Mouse (Mus musculus) liver, adult 2 months (tissue): Measurements from ENCODE around the gene Atf5. TPM values are rescaled to one million over a fixed set of nuclear protein-coding genes. Genes with fewer than 3 reads are reported as not detected.
A peak's percentile ranks its signal among the peaks of the same experiment; 100 is the strongest.

Experiments
- DNase-seq: peaks from one replicate; pipeline ENCODE4 v3.0.0-alpha.2; 2011; ENCODE audit warnings: low read depth, low spot score; ENCODE audit errors: extremely low read depth
- H3K27ac ChIP-seq: fragments of 200-500 bp; replicated peaks from 2 replicates; pipeline ENCODE4 v1.5.1; 2012; ENCODE audit warnings: low read depth, mild to moderate bottlenecking, control low read depth, inconsistent platforms, low read length; ENCODE audit not compliant: insufficient read depth
- H3K27me3 ChIP-seq: fragments of 200-500 bp; 2 replicates; pipeline ENCODE4 v1.6.1; 2012; ENCODE audit warnings: mild to moderate bottlenecking, moderate library complexity, low read length, inconsistent platforms; ENCODE audit not compliant: control insufficient read depth, insufficient read depth
- H3K36me3 ChIP-seq: fragments of 200-500 bp; 2 replicates; pipeline ENCODE4 v1.6.1; 2012; ENCODE audit warnings: low read length, inconsistent platforms; ENCODE audit not compliant: control insufficient read depth, insufficient read depth
- H3K4me1 ChIP-seq: fragments of 200-500 bp; 2 replicates; pipeline ENCODE4 v1.6.1; 2011; ENCODE audit warnings: low read length; ENCODE audit not compliant: control insufficient read depth, insufficient read depth
- H3K4me3 ChIP-seq: fragments of 200-500 bp; 2 replicates; pipeline ENCODE4 v1.5.1; 2011; ENCODE audit warnings: low read depth, mild to moderate bottlenecking, control low read depth, low read length, moderate library complexity; ENCODE audit not compliant: insufficient read depth
- H3K79me2 ChIP-seq: fragments of 200-500 bp; 2 replicates; pipeline ENCODE4 v1.6.1; 2012; ENCODE audit warnings: inconsistent platforms, mild to moderate bottlenecking, low read length, moderate library complexity; ENCODE audit not compliant: control insufficient read depth, insufficient read depth
- H3K9ac ChIP-seq: fragments of 200-500 bp; 2 replicates; pipeline ENCODE4 v1.6.1; 2012; ENCODE audit warnings: low read depth, mild to moderate bottlenecking, control low read depth, inconsistent platforms, low read length
- CTCF ChIP-seq: fragments of 200-500 bp; IDR thresholded peaks from 2 replicates; pipeline ENCODE4 v1.5.1; 2011; ENCODE audit warnings: low read depth, low read length, control low read depth
- POLR2A ChIP-seq: fragments of 200-500 bp; IDR thresholded peaks from 2 replicates; pipeline ENCODE4 v1.6.1; 2011; ENCODE audit warnings: low read length, control low read depth; ENCODE audit not compliant: insufficient read depth; ENCODE audit errors: extremely low read depth
- WGBS: fragments of 180-500 bp; shearing (Covaris S2); methylation state at CpG from one replicate; pipeline ENCODE4 v1.1.7; 2018; 5-methylcytosine and 5-hydroxymethylcytosine counted together
- polyA plus RNA-seq: library from polyadenylated mRNA; depleted of rRNA; stranded (reverse); fragments of >200 nt; gene quantifications from 2 replicates; pipeline ENCODE4 v1.2.3, GENCODE M21; 2012
- total RNA-seq: library from RNA; depleted of rRNA; stranded (reverse); fragments of >200 nt; gene quantifications from 2 replicates; pipeline ENCODE4 v1.2.3, GENCODE M21; 2014

Atf5 gene
- total and polyA plus RNA-seq, 2 experiments: 22.9 to 727 TPM

DNA sequence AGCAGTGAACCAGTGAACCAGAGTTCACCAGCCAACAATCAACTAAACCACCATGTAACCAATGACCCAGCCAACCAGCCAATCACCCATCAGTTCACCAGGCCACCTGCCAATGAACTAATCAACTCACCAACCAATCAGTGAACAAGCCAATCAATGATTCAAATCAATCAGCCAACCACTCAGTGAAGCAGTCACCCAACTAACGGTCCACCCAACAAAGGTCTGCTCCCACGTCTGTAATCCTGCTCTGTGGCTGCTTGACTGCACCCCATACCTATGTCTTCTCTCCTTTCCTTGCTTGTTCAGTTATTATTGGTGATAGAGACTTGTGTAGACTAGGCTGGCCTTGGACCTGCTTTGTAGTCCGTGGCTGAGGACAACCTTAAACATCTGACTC is 2.5 kb downstream of the Atf5 start:
- Histone ChIP-seq H3K79me2 (peaks cover 3% of the 10 kb centered on the region; the same call in 1 of the 2 replicates), H3K36me3 (peaks cover 22% of the 10 kb centered on the region), H3K27ac (peak overlapping the region; percentile 8; the same call in 1 of the 2 replicates), H3K4me1 (peaks cover 24% of the 10 kb centered on the region), H3K27me3 (no peaks in the 10 kb centered on the region), H3K4me3 (no peak overlapping the region), H3K9ac (no peak overlapping the region)
- no peak for TF ChIP-seq CTCF
- no peak for TF ChIP-seq POLR2A
- 27% methylated on average over 3 of the region's 3 CpGs for WGBS
- peak; percentile 84 for DNase-seq

DNA sequence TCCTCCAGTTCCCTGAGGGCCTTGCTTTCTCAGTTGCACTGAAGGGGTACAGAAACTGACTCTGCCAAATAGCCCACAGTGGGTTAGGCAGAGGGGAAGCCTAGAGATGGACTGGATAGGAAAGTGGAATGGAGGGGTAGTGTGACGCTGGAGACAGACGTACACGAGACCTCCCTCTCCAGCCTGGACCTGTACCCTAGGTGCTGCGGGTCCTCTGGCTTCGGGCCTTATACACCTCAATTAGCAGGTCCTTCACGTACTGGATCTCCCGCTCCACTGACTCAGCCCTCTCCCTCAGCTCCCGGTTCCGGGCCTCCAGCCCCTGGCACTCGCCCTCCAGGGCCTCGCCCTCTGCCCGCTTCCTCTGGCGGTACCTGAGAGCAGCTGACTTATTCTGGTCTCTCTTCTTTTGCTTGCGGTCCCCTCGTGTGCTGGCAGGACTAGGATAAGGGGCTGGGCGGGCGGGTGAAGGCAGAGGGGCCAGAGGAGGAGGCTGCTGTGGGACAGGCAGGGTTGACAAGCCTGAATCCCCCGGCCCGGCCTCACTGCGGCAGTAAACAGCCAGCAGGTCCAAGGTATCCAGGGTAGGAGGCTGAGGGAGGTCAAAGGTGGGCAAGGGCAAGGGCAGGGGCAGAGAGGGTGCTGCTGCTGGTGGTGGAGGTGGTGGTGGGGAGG is 3.7 kb downstream of the Atf5 start:
- DNase-seq: no peak
- H3K9ac ChIP-seq: no peak overlapping the region
- H3K79me2 ChIP-seq: peaks cover 3% of the 10 kb centered on the region; the same call in 1 of the 2 replicates
- TF ChIP-seq CTCF (no peak), POLR2A (no peak)
- H3K27ac ChIP-seq: no peak overlapping the region
- no peaks in the 10 kb centered on the region for H3K27me3 ChIP-seq
- WGBS: 84% methylated on average over 20 of the region's 20 CpGs
- H3K4me3 ChIP-seq: no peak overlapping the region
- peaks cover 22% of the 10 kb centered on the region for H3K36me3 ChIP-seq
- H3K4me1 ChIP-seq: peaks cover 19% of the 10 kb centered on the region

DNA sequence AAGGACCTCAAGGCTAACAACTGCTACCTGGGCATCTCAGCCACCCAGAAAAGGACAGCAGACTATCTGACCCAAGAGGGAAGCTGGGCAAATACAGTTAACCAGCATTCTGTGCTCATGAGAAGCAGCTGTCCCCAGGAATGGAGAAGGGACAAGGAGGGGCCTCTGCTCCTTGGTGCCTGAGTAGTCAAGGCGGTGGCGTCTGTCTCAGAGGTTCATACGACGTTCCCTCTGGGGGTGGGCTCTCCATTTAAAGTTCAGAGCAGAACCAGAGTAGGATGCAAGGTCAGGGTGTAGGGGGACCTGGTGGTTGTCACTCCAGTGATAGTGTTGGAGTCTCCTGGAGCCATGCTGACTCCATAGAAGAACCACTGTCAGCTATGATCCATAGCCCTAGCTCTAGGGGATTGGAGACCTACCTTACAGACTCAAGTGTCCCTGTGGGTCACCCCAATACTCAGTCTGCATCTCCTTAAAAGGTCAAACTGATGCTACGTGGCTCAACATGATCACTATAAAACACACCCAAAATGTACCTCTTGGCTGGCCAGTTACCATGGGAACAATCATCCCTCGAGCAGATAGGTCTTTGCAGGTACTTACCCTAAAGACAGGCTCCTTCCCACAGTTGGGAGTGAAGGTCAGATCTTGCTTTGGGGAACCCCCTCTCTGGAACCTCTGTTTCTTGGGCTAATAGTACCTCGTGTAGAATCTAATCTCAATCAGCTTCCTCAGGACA is 5.5 kb downstream of the Atf5 start:
- Histone ChIP-seq H3K9ac (no peak overlapping the region), H3K4me3 (no peak overlapping the region), H3K4me1 (peaks cover 13% of the 10 kb centered on the region), H3K27ac (no peak overlapping the region), H3K79me2 (no peaks in the 10 kb centered on the region; the same call in 1 of the 2 replicates), H3K27me3 (no peaks in the 10 kb centered on the region), H3K36me3 (peaks cover 22% of the 10 kb centered on the region)
- TF ChIP-seq POLR2A: no peak
- TF ChIP-seq CTCF: no peak
- WGBS: 80% methylated on average over 7 of the region's 7 CpGs
- DNase-seq: peak; percentile 30

DNA sequence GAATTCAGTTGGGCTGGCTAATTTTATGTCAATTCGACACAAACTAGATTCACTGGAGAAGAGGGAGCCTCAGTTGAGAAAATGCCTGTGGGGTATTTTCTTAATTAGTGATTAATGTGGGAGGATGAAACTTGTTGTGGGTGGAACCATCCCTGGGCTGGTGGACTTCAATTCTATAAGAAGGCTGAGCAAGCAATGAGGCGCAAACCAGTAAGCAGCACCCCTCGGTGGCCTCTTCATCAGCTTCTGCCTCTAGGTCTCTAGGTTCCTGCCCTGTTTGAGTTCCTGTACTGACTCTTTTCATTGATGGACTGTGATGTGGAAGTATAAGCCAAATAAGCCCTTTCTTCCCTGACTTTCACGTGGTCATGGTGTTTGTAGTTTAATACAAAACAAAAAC is 6.1 kb downstream of the Atf5 start:
- H3K27ac ChIP-seq: no peak overlapping the region
- peaks cover 22% of the 10 kb centered on the region for H3K36me3 ChIP-seq
- no peak overlapping the region for H3K4me3 ChIP-seq
- no peaks in the 10 kb centered on the region for H3K27me3 ChIP-seq
- H3K4me1 ChIP-seq: peaks cover 13% of the 10 kb centered on the region
- 65% methylated on average over 4 of the region's 4 CpGs for WGBS
- DNase-seq: no peak
- TF ChIP-seq POLR2A (no peak), CTCF (no peak)
- no peaks in the 10 kb centered on the region; the same call in 1 of the 2 replicates for H3K79me2 ChIP-seq
- H3K9ac ChIP-seq: no peak overlapping the region

DNA sequence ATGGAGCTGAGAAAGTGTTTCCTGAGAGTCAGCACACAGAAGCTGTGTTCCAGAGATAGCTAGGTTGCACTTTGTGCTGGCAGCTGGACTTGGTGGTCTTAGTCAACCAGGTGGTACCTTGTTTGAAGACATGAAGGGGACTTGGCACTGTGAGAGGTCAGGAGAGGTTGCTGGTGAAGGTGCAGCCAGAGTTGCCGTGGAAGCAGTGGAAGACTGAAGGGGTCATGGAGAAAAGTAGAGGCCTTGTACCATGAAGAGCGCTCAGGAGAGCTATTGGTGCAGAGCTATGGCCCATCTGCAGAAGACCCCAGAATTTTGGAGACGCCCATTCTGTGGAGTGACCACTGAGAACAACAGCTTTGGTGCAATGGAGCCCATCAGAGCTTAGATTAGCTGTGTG is 7.0 kb downstream of the Atf5 start:
- TF ChIP-seq CTCF (no peak), POLR2A (no peak)
- no peak for DNase-seq
- peaks cover 8% of the 10 kb centered on the region for H3K4me1 ChIP-seq
- no peak overlapping the region for H3K27ac ChIP-seq
- peaks cover 21% of the 10 kb centered on the region for H3K36me3 ChIP-seq
- H3K9ac ChIP-seq: no peak overlapping the region
- no peaks in the 10 kb centered on the region for H3K79me2 ChIP-seq
- H3K4me3 ChIP-seq: no peak overlapping the region
- H3K27me3 ChIP-seq: no peaks in the 10 kb centered on the region
- WGBS: 71% methylated on average over 3 of the region's 3 CpGs
